Mouse (Mus musculus): ENCODE data around the gene Esyt1. TPM values are rescaled to one million over a fixed set of nuclear protein-coding genes. Genes with fewer than 3 reads are reported as not detected.
A peak's percentile ranks its signal among the peaks of the same experiment; 100 is the strongest.

Gene Esyt1
- polyA plus RNA-seq, 1 experiment = 120 TPM

GRCm38 (mm10) chr10:128504641-128505370 is 20.9 kb downstream of the Esyt1 start:
- no peak overlapping the region for H3K4me3 ChIP-seq (ENCODE audit: insufficient read depth, poor library complexity, severe bottlenecking)
- peaks cover 8% of the 10 kb centered on the region for H3K36me3 ChIP-seq (ENCODE audit: control insufficient read depth, insufficient read depth)

GRCm38 (mm10) chr10:128504012-128504411 is 21.7 kb downstream of the Esyt1 start:
- Histone ChIP-seq H3K79me2 (ENCODE audit: control insufficient read depth, insufficient read depth) (no peaks in the 10 kb centered on the region), H3K27me3 (ENCODE audit: control insufficient read depth, insufficient read depth, insufficient read length) (no peaks in the 10 kb centered on the region), H3K79me3 (ENCODE audit: low read depth) (no peaks in the 10 kb centered on the region), H3K4me3 (ENCODE audit: insufficient read depth, poor library complexity, severe bottlenecking) (no peak overlapping the region), H3ac (ENCODE audit: control insufficient read depth, insufficient read length, low read depth) (no peak overlapping the region), H3K36me3 (ENCODE audit: control insufficient read depth, insufficient read depth) (no peaks in the 10 kb centered on the region)
- no peak for TF ChIP-seq MAX (IDR thresholded peaks at IDR 0.05)
- no peak for TF ChIP-seq MYOD1 (IDR thresholded peaks at IDR 0.05; ENCODE audit: control insufficient read depth, insufficient read length, low read depth)
- TF ChIP-seq CEBPB (IDR thresholded peaks at IDR 0.05; ENCODE audit: low read depth) = no peak
- TF ChIP-seq MYOG (IDR thresholded peaks at IDR 0.05; ENCODE audit: control insufficient read depth, extremely low read depth, insufficient read length) = no peak
- no peak for TF ChIP-seq FOSL1 (IDR thresholded peaks at IDR 0.05; ENCODE audit: insufficient read depth, low read length, poor library complexity, severe bottlenecking)
- no peak for TF ChIP-seq USF1 (IDR thresholded peaks at IDR 0.05; ENCODE audit: low read depth)
- TF ChIP-seq CTCF (IDR thresholded peaks at IDR 0.05; ENCODE audit: control insufficient read depth, insufficient read depth, insufficient read length) = no peak

More at GRCm38 (mm10) chr10:128504641-128505370, 20.9 kb downstream of the Esyt1 start:
- Histone ChIP-seq H3K27me3 (ENCODE audit: control insufficient read depth, insufficient read depth, insufficient read length) (no peaks in the 10 kb centered on the region), H3ac (ENCODE audit: control insufficient read depth, insufficient read length, low read depth) (no peak overlapping the region), H3K79me2 (ENCODE audit: control insufficient read depth, insufficient read depth) (no peaks in the 10 kb centered on the region), H3K79me3 (ENCODE audit: low read depth) (no peaks in the 10 kb centered on the region)
- TF ChIP-seq CEBPB (IDR thresholded peaks at IDR 0.05; ENCODE audit: low read depth) (no peak), FOSL1 (IDR thresholded peaks at IDR 0.05; ENCODE audit: insufficient read depth, low read length, poor library complexity, severe bottlenecking) (no peak), USF1 (IDR thresholded peaks at IDR 0.05; ENCODE audit: low read depth) (no peak), MYOD1 (IDR thresholded peaks at IDR 0.05; ENCODE audit: control insufficient read depth, insufficient read length, low read depth) (no peak), MYOG (IDR thresholded peaks at IDR 0.05; ENCODE audit: control insufficient read depth, extremely low read depth, insufficient read length) (no peak), MAX (IDR thresholded peaks at IDR 0.05) (no peak), CTCF (IDR thresholded peaks at IDR 0.05; ENCODE audit: control insufficient read depth, insufficient read depth, insufficient read length) (no peak)

GRCm38 (mm10) chr10:128503532-128503931 is 22.1 kb downstream of the Esyt1 start:
- Histone ChIP-seq H3K27me3 (ENCODE audit: control insufficient read depth, insufficient read depth, insufficient read length) (no peaks in the 10 kb centered on the region), H3K79me3 (ENCODE audit: low read depth) (no peaks in the 10 kb centered on the region), H3K36me3 (ENCODE audit: control insufficient read depth, insufficient read depth) (no peaks in the 10 kb centered on the region), H3K79me2 (ENCODE audit: control insufficient read depth, insufficient read depth) (no peaks in the 10 kb centered on the region), H3ac (ENCODE audit: control insufficient read depth, insufficient read length, low read depth) (no peak overlapping the region), H3K4me3 (ENCODE audit: insufficient read depth, poor library complexity, severe bottlenecking) (no peak overlapping the region)
- TF ChIP-seq CEBPB (IDR thresholded peaks at IDR 0.05; ENCODE audit: low read depth) (no peak), MYOD1 (IDR thresholded peaks at IDR 0.05; ENCODE audit: control insufficient read depth, insufficient read length, low read depth) (no peak), MYOG (IDR thresholded peaks at IDR 0.05; ENCODE audit: control insufficient read depth, extremely low read depth, insufficient read length) (no peak), USF1 (IDR thresholded peaks at IDR 0.05; ENCODE audit: low read depth) (no peak), FOSL1 (IDR thresholded peaks at IDR 0.05; ENCODE audit: insufficient read depth, low read length, poor library complexity, severe bottlenecking) (no peak), CTCF (IDR thresholded peaks at IDR 0.05; ENCODE audit: control insufficient read depth, insufficient read depth, insufficient read length) (no peak), MAX (IDR thresholded peaks at IDR 0.05) (no peak)

GRCm38 (mm10) chr10:128502341-128502740 is 23.3 kb downstream of the Esyt1 start:
- no peaks in the 10 kb centered on the region for H3K27me3 ChIP-seq (ENCODE audit: control insufficient read depth, insufficient read depth, insufficient read length)
- H3K79me3 ChIP-seq (ENCODE audit: low read depth) = no peaks in the 10 kb centered on the region
- TF ChIP-seq FOSL1 (IDR thresholded peaks at IDR 0.05; ENCODE audit: insufficient read depth, low read length, poor library complexity, severe bottlenecking) (no peak), CTCF (IDR thresholded peaks at IDR 0.05; ENCODE audit: control insufficient read depth, insufficient read depth, insufficient read length) (no peak), USF1 (IDR thresholded peaks at IDR 0.05; ENCODE audit: low read depth) (no peak), CEBPB (IDR thresholded peaks at IDR 0.05; ENCODE audit: low read depth) (peak; percentile 60), MAX (IDR thresholded peaks at IDR 0.05) (no peak), MYOG (IDR thresholded peaks at IDR 0.05; ENCODE audit: control insufficient read depth, extremely low read depth, insufficient read length) (no peak), MYOD1 (IDR thresholded peaks at IDR 0.05; ENCODE audit: control insufficient read depth, insufficient read length, low read depth) (no peak)
- no peaks in the 10 kb centered on the region for H3K36me3 ChIP-seq (ENCODE audit: control insufficient read depth, insufficient read depth)
- H3K79me2 ChIP-seq (ENCODE audit: control insufficient read depth, insufficient read depth) = no peaks in the 10 kb centered on the region
- H3ac ChIP-seq (ENCODE audit: control insufficient read depth, insufficient read length, low read depth) = no peak overlapping the region
- H3K4me3 ChIP-seq (ENCODE audit: insufficient read depth, poor library complexity, severe bottlenecking) = no peak overlapping the region

- H3ac ChIP-seq (ENCODE audit: control insufficient read depth, insufficient read length, low read depth) = peak overlapping the region; percentile 71
- TF ChIP-seq USF1 (IDR thresholded peaks at IDR 0.05; ENCODE audit: low read depth) (no peak), MYOG (IDR thresholded peaks at IDR 0.05; ENCODE audit: control insufficient read depth, extremely low read depth, insufficient read length) (no peak), MYOD1 (IDR thresholded peaks at IDR 0.05; ENCODE audit: control insufficient read depth, insufficient read length, low read depth) (no peak), MAX (IDR thresholded peaks at IDR 0.05) (no peak)
- peaks cover 22% of the 10 kb centered on the region for H3K79me2 ChIP-seq (ENCODE audit: control insufficient read depth, insufficient read depth)
- H3K4me3 ChIP-seq (ENCODE audit: insufficient read depth, poor library complexity, severe bottlenecking) = peak overlapping the region; percentile 38
- no peaks in the 10 kb centered on the region for H3K36me3 ChIP-seq (ENCODE audit: control insufficient read depth, insufficient read depth)
- H3K79me3 ChIP-seq (ENCODE audit: low read depth) = peaks cover 9% of the 10 kb centered on the region
- H3K27me3 ChIP-seq (ENCODE audit: control insufficient read depth, insufficient read depth, insufficient read length) = no peaks in the 10 kb centered on the region
These were observed 26.5 kb downstream of the Esyt1 start for GRCm38 (mm10) chr10:128499116-128499671.

All from C2C12 (cell line).